Mouse (Mus musculus) embryonic fibroblast, embryonic 13.5 days (primary cell): ENCODE measurements around the gene Mrnip.

Source experiments
- CTCF ChIP-seq: IDR thresholded peaks from 2 replicates; pipeline ENCODE4 v1.5.1; 2011; ENCODE audit warnings: mild to moderate bottlenecking, control low read depth, low read length, moderate library complexity, borderline replicate concordance; ENCODE audit not compliant: insufficient read depth
- POLR2A ChIP-seq: IDR thresholded peaks from 2 replicates; pipeline ENCODE4 v1.6.1; 2011; ENCODE audit warnings: low read depth, mild to moderate bottlenecking, control low read depth, low read length, moderate library complexity

GRCm38 (mm10) chr11:50226406-50226805, 52.2 kb downstream of the Mrnip start:
- no peak for TF ChIP-seq POLR2A
- TF ChIP-seq CTCF, result no peak
